35 mouse cellular contexts compared by ENCODE assay signal in the genomic region with DNA sequence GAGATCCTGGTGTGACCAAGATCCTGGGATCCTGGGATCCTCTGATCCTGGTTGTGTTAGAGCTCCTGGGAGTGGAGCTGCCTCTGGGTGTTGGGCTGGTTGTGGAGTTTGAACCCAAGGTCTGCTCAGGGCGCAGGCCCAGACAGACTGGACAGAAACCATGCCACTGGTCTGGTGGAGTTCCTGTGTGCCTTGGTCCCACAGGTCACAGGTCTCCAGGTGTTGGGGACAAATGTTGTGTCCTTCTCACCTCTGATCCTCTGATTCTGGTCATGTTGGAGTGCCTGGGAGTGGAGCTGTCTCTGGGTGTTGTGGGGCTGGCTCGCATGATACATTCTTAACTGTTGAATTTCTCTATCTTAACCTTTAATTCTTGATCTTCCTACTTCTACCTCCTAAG. TPM values are rescaled to one million over a fixed set of nuclear protein-coding genes. Genes with fewer than 3 reads are reported as not detected.
"Had no signal": no experiment of that assay in that cellular context is flagged by ENCODE, and none has a peak within 500 bp of the region (broad histone marks: within the 10 kb centered on the region; RNA-seq: fewer than 3 reads in every experiment).

No protein-coding gene starts in this region.

- H3K4me1 ChIP-seq: heart, embryonic 13.5 days; heart, embryonic 15.5 days; hindbrain, embryonic 10.5 days; hindbrain, embryonic 12.5 days; intestine, embryonic 15.5 days; limb, embryonic 10.5 days; limb, embryonic 12.5 days had no signal

- H3K27ac ChIP-seq: gastrocnemius, adult 2 months; heart, adult 2 months; heart, embryonic 13.5 days; heart, embryonic 15.5 days; hindbrain, embryonic 10.5 days; hindbrain, embryonic 12.5 days; hindbrain, embryonic 14.5 days; intestine, embryonic 15.5 days; limb, embryonic 10.5 days; limb, embryonic 12.5 days; liver, embryonic 13.5 days had no signal

- DNase-seq: gastrocnemius, adult 2 months; gastrocnemius, postnatal 10 days; gastrocnemius, postnatal 25 days; heart, adult 2 months; heart, postnatal 14 days; heart, postnatal 4 days; kidney, adult 18-20 months; kidney, postnatal 10 days; kidney, postnatal 25 days; kidney, postnatal 4 days; liver, embryonic 13.5 days; lung, adult 18-20 months had no signal

- H3K4me3 ChIP-seq: gastrocnemius, adult 2 months; heart, adult 2 months; heart, embryonic 13.5 days; heart, embryonic 15.5 days; hindbrain, embryonic 10.5 days; hindbrain, embryonic 12.5 days; intestine, embryonic 15.5 days; layer of hippocampus, adult 2 months; left cerebral cortex, adult 2 months; limb, embryonic 10.5 days; limb, embryonic 12.5 days; liver, embryonic 13.5 days had no signal

- H3K9ac ChIP-seq: heart, embryonic 13.5 days; heart, embryonic 15.5 days; hindbrain, embryonic 12.5 days; hindbrain, embryonic 14.5 days; intestine, embryonic 15.5 days; limb, embryonic 12.5 days; liver, embryonic 13.5 days had no signal

- H3K4me2 ChIP-seq: heart, embryonic 11.5 days; heart, embryonic 13.5 days; heart, embryonic 15.5 days; hindbrain, embryonic 12.5 days; hindbrain, embryonic 14.5 days; intestine, embryonic 15.5 days; limb, embryonic 12.5 days; liver, embryonic 13.5 days had no signal

- H3K9me3 ChIP-seq: heart, embryonic 13.5 days; heart, embryonic 15.5 days; hindbrain, embryonic 10.5 days; hindbrain, embryonic 12.5 days; intestine, embryonic 15.5 days; limb, embryonic 10.5 days; limb, embryonic 12.5 days; liver, embryonic 13.5 days had no signal

- H3K27me3 ChIP-seq: heart, embryonic 13.5 days; heart, embryonic 15.5 days; hindbrain, embryonic 12.5 days; intestine, embryonic 15.5 days; limb, embryonic 12.5 days; liver, embryonic 13.5 days had no signal

- ATAC-seq: hindbrain, embryonic 16.5 days; inflammation-experienced regulatory T-cells, adult 6 months; intestine, embryonic 15.5 days; intestine, postnatal 0 days had no signal

- H3K36me3 ChIP-seq: heart, embryonic 13.5 days; heart, embryonic 15.5 days; hindbrain, embryonic 10.5 days; hindbrain, embryonic 12.5 days; intestine, embryonic 15.5 days; limb, embryonic 10.5 days; limb, embryonic 12.5 days; liver, embryonic 13.5 days had no signal

RNA-seq across cellular contexts. Expression of gene 2010003K11Rik, which starts 36.3 kb away (rescaled TPM):
- total RNA-seq: gastrocnemius, adult 2 months; gastrocnemius, postnatal 10 days; granulocyte monocyte progenitor cell, adult 5-6 weeks; heart, adult 2 months; heart, postnatal 4 days; layer of hippocampus, adult 2 months; layer of hippocampus, postnatal 10 days; layer of hippocampus, postnatal 25 days; left cerebral cortex, adult 2 months; left cerebral cortex, postnatal 14 days; left cerebral cortex, postnatal 36 days had no signal
- polyA plus RNA-seq: frontal cortex, adult 2 months; heart, embryonic 11.5 days; heart, embryonic 13.5 days; heart, embryonic 15.5 days; heart, postnatal 0 days; hindbrain, embryonic 12.5 days; hindbrain, embryonic 14.5 days; hindbrain, embryonic 16.5 days; inflammation-experienced regulatory T-cells, adult 6 months; kidney, embryonic 14.5 days; limb, embryonic 10.5 days; limb, embryonic 12.5 days; limb, embryonic 14.5 days; liver, embryonic 13.5 days had no signal

RNA-seq across cellular contexts. Expression of gene Syt12, which starts 57.4 kb away (rescaled TPM):
- total RNA-seq: granulocyte monocyte progenitor cell, adult 5-6 weeks had no signal
